Mouse (Mus musculus) CH12F3 (cell line): ENCODE measurements around the gene Fscn2.
"Not testable (repeated sequence)": the region's sequence is repeated elsewhere in the genome, so short reads cannot be mapped to it uniquely, and the experiment has no call there.

Experiments used
- in situ Hi-C: fragments of 300-500 bp; cut with MboI; formaldehyde crosslinking; loops from 2 replicates; pipeline ENCODE4 v1.14.3; 2020; ENCODE audit warnings: low sequenced_read_pairs

Fscn2 gene

GRCm38 (mm10) chr11:120395661-120396060, 34.3 kb downstream of the Fscn2 start:
- in situ Hi-C loops = no loop called here

- in situ Hi-C loops = no loop called here
Measured at GRCm38 (mm10) chr11:120397602-120398001, 36.3 kb downstream of the Fscn2 start.

GRCm38 (mm10) chr11:120399319-120399718, 38.0 kb downstream of the Fscn2 start:
- in situ Hi-C loops = no loop called here

GRCm38 (mm10) chr11:120404814-120405213, 43.5 kb downstream of the Fscn2 start:
- in situ Hi-C loops = no loop called here

- in situ Hi-C loops = no loop called here
Measured at GRCm38 (mm10) chr11:120405867-120406266, 44.5 kb downstream of the Fscn2 start.

- in situ Hi-C loops = no loop called here
Measured at GRCm38 (mm10) chr11:120406445-120406844, 45.1 kb downstream of the Fscn2 start.

- in situ Hi-C loops = not testable (repeated sequence)
Measured at GRCm38 (mm10) chr11:120413621-120414020, 52.3 kb downstream of the Fscn2 start.
